Mouse (Mus musculus) liver, embryonic 14.5 days (tissue): ENCODE data around the gene Pdha2.

Experiments used
- CTCF ChIP-seq: IDR thresholded peaks from 2 replicates; pipeline ENCODE4 v1.5.1; 2016; ENCODE audit warnings: antibody characterized with exemption, low read depth, control low read depth
- EP300 ChIP-seq: IDR thresholded peaks from 2 replicates; pipeline ENCODE4 v1.6.1; 2016; ENCODE audit warnings: antibody characterized with exemption, low read depth

DNA sequence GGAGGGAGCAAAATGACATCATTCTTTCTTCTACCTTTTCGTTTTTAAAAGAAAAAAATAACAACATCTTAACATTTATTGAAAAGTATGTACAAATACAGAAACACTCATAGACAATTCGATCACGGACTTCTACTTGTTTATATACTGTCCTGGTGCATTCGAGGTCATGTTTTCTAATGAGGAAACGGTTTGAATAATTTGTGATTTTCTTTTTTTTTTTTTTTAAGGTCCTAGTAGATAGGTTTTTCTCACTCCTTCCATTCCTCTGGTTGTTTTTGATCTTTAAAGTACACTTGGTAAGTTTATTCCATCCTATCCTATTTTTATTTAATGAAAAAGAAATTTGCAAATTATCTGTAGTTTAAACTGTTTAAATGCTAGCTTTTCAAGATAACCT lies at the start of gene Pdha2:
- TF ChIP-seq CTCF (no peak), EP300 (no peak)
